Mouse (Mus musculus): ENCODE measurements around the gene H2-M10.2. TPM values are rescaled to one million over a fixed set of nuclear protein-coding genes. Genes with fewer than 3 reads are reported as not detected.
A peak's percentile ranks its signal among the peaks of the same experiment; 100 is the strongest.
"Not testable (repeated sequence)": the region's sequence is repeated elsewhere in the genome, so short reads cannot be mapped to it uniquely, and the experiment has no call there.

The H2-M10.2 gene
- polyA plus RNA-seq, 2 experiments: not detected

DNA sequence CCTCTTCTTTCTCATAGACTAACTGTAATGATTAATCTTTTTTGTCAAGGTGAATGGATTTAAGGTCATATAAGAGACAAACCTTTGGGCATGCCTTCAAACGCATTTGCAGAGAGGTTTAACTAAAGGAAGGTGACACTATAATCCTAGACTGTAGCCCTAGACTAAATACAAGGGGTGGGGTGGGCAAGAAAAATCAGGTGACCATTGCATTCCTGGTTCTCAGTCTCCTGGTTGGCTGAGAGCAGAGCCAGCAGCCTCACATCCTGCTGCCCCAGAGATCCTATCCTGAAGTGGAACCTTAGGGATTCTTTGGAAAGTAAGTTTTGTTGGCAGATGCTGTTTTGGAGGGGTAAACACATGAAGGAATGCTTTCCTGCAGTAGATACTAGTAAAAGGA, 23.0 kb upstream of the H2-M10.2 start:
- H3K4me3 ChIP-seq (ENCODE audit: insufficient read depth in 1 of 2, low read depth in 2 of 2, low read length in 2 of 2): no peak overlapping the region

DNA sequence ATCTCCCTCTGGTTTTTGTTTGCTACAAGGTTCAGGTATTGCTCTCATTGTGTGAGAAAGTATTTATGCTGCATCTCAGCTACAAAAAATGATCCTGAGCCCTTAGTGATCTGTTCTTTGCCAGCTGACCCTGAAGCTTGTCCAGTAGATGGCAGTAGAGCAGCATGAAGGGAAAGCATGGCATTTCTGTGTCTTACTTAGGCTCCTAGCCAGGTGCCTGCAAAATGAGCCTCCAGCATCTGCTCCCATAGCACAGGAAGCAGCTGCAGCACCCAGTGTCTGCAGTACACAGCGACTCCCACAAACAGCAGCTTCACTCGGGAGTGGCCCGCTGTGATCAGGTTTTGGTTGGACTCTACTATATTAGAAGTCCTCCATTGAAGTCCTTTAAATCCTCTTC, 22.6 kb upstream of the H2-M10.2 start:
- H3K4me2 ChIP-seq (ENCODE audit: low read depth); H3K36me3 ChIP-seq (replicated peaks; ENCODE audit: control insufficient read depth, insufficient read depth, low read depth); H3K9me3 ChIP-seq (ENCODE audit: control insufficient read depth, low read length); H3K9ac ChIP-seq (replicated peaks); ATAC-seq (ENCODE audit: insufficient read depth); H3K27ac ChIP-seq; H3K4me1 ChIP-seq (replicated peaks; ENCODE audit: control insufficient read depth in 2 of 2, insufficient read depth in 2 of 2, low read length in 1 of 2); H3K4me3 ChIP-seq (ENCODE audit: insufficient read depth in 1 of 2, low read depth in 2 of 2, low read length in 2 of 2); H3K27me3 ChIP-seq (ENCODE audit: control insufficient read depth, insufficient read depth, low read length): not testable (repeated sequence)
- TF ChIP-seq CTCF (IDR thresholded peaks at IDR 0.05; ENCODE audit: low read depth): peak; percentile 70
- peak in 1 of 3 experiments; percentile 26 for DNase-seq (ENCODE audit: low read depth in 3 of 3, low spot score in 3 of 3)
- 0% methylated on average over 3 of the region's 3 CpGs for WGBS (ENCODE audit: insufficient replicate concordance)

More for the DNA sequence above, 23.0 kb upstream of the H2-M10.2 start:
- Histone ChIP-seq H3K27ac (no peak overlapping the region), H3K4me2 (ENCODE audit: low read depth) (no peak overlapping the region), H3K36me3 (replicated peaks; ENCODE audit: control insufficient read depth, insufficient read depth, low read depth) (no peaks in the 10 kb centered on the region), H3K27me3 (ENCODE audit: control insufficient read depth, insufficient read depth, low read length) (no peaks in the 10 kb centered on the region), H3K4me1 (replicated peaks; ENCODE audit: control insufficient read depth in 2 of 2, insufficient read depth in 2 of 2, low read length in 1 of 2) (no peaks in the 10 kb centered on the region), H3K9ac (replicated peaks) (no peak overlapping the region), H3K9me3 (ENCODE audit: control insufficient read depth, low read length) (no peaks in the 10 kb centered on the region)
- TF ChIP-seq CTCF (IDR thresholded peaks at IDR 0.05; ENCODE audit: low read depth) (no peak), EP300 (IDR thresholded peaks at IDR 0.05; ENCODE audit: low read depth) (no peak)
- DNase-seq (ENCODE audit: low read depth in 3 of 3, low spot score in 3 of 3): no peak
- ATAC-seq (ENCODE audit: insufficient read depth): no peak
- 32% methylated on average over 1 of the region's 1 CpGs for WGBS (ENCODE audit: insufficient replicate concordance)

DNA sequence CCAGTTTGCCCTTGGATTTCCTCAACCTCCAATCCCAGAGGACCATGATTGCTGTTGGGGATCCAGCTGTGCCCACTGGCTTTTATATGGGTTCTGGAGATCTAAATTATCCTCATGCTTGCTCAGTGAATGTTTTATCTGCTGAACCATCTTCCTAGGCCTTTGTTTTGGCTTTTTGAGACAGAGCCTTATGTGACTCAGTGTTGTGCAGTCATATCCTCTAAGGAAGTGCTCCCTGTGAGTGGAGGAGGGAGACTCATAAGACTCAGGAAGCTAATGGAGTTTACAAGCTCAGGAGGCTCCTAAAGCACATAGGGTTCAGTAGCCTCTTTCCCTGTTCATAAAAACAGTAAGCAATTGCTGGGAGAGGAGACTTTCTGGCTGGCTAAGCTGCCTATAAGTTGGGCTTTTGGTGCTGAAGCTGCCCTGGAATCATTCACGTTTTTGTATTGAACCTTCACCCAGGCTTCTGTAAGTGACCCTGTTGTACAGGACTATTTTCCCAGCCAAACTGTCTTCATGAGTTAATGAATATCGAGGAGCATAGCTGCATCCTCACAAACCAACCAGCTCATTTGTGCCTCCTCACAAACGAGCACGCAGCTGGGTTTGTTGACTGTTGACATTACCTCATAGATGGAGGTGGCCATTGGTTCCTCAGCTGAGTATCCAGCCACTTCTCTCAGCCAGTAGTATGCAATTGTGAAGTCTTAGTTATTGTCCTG, 4.6 kb downstream of the H2-M10.2 start:
- DNase-seq (ENCODE audit: low read depth in 3 of 3, low spot score in 3 of 3): no peak
- Histone ChIP-seq H3K27me3 (ENCODE audit: control insufficient read depth, insufficient read depth, low read length) (no peaks in the 10 kb centered on the region), H3K36me3 (replicated peaks; ENCODE audit: control insufficient read depth, insufficient read depth, low read depth) (peaks cover 6% of the 10 kb centered on the region), H3K27ac (no peak overlapping the region), H3K9me3 (ENCODE audit: control insufficient read depth, low read length) (no peaks in the 10 kb centered on the region), H3K9ac (replicated peaks) (no peak overlapping the region), H3K4me3 (ENCODE audit: insufficient read depth in 1 of 2, low read depth in 2 of 2, low read length in 2 of 2) (no peak overlapping the region), H3K4me1 (replicated peaks; ENCODE audit: control insufficient read depth in 2 of 2, insufficient read depth in 2 of 2, low read length in 1 of 2) (no peaks in the 10 kb centered on the region), H3K4me2 (ENCODE audit: low read depth) (no peak overlapping the region)
- WGBS (ENCODE audit: insufficient replicate concordance): 76% methylated on average over 4 of the region's 4 CpGs
- TF ChIP-seq CTCF (IDR thresholded peaks at IDR 0.05; ENCODE audit: low read depth): no peak
- no peak for TF ChIP-seq EP300 (IDR thresholded peaks at IDR 0.05; ENCODE audit: low read depth)
- no peak for ATAC-seq (ENCODE audit: insufficient read depth)

- Histone ChIP-seq H3K9me3 (ENCODE audit: control insufficient read depth, low read length) (no peaks in the 10 kb centered on the region), H3K36me3 (replicated peaks; ENCODE audit: control insufficient read depth, insufficient read depth, low read depth) (peaks cover 9% of the 10 kb centered on the region), H3K27ac (no peak overlapping the region), H3K4me2 (ENCODE audit: low read depth) (no peak overlapping the region), H3K27me3 (ENCODE audit: control insufficient read depth, insufficient read depth, low read length) (no peaks in the 10 kb centered on the region), H3K9ac (replicated peaks) (no peak overlapping the region), H3K4me1 (replicated peaks; ENCODE audit: control insufficient read depth in 2 of 2, insufficient read depth in 2 of 2, low read length in 1 of 2) (peaks cover 12 to 13% of the 10 kb centered on the region in 2 experiments), H3K4me3 (ENCODE audit: insufficient read depth in 1 of 2, low read depth in 2 of 2, low read length in 2 of 2) (no peak overlapping the region)
- no peak for ATAC-seq (ENCODE audit: insufficient read depth)
- WGBS (ENCODE audit: insufficient replicate concordance): 71% methylated on average over 4 of the region's 4 CpGs
- no peak for DNase-seq (ENCODE audit: low read depth in 3 of 3, low spot score in 3 of 3)
- no peak for TF ChIP-seq EP300 (IDR thresholded peaks at IDR 0.05; ENCODE audit: low read depth)
- no peak for TF ChIP-seq CTCF (IDR thresholded peaks at IDR 0.05; ENCODE audit: low read depth)
Observed at GRCm38 (mm10) chr17:36274776-36275175, 11.5 kb downstream of the H2-M10.2 start.

DNA sequence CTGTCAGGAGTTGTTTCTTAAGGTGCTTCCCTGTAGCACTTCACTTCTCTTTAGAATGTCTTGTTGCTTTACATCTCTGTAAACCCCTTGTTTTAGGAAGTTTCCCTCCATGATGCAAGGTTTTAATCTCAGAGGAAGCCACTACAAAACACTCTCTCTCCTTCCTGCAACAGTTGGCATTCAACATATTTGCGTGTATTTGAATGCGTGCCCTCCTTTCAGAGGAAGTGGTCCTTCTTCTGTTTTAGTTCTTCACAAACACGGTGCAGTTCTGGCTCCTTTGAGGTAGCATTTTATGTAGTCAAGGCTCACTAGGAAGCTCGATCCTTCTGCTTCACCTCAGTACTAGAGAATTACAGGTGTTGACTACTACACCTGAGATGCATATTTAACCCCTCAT, 12.5 kb downstream of the H2-M10.2 start:
- H3K27me3 ChIP-seq (ENCODE audit: control insufficient read depth, insufficient read depth, low read length): no peaks in the 10 kb centered on the region
- H3K4me3 ChIP-seq (ENCODE audit: insufficient read depth in 1 of 2, low read depth in 2 of 2, low read length in 2 of 2): no peak overlapping the region
- DNase-seq (ENCODE audit: low read depth in 3 of 3, low spot score in 3 of 3) (no peak), ATAC-seq (ENCODE audit: insufficient read depth) (no peak)
- H3K27ac ChIP-seq: no peak overlapping the region
- H3K4me1 ChIP-seq (replicated peaks; ENCODE audit: control insufficient read depth in 2 of 2, insufficient read depth in 2 of 2, low read length in 1 of 2): peaks cover 12 to 15% of the 10 kb centered on the region in 2 experiments
- no peak for TF ChIP-seq EP300 (IDR thresholded peaks at IDR 0.05; ENCODE audit: low read depth)
- TF ChIP-seq CTCF (IDR thresholded peaks at IDR 0.05; ENCODE audit: low read depth): no peak
- H3K9ac ChIP-seq (replicated peaks): no peak overlapping the region
- H3K9me3 ChIP-seq (ENCODE audit: control insufficient read depth, low read length): no peaks in the 10 kb centered on the region
- peaks cover 9% of the 10 kb centered on the region for H3K36me3 ChIP-seq (replicated peaks; ENCODE audit: control insufficient read depth, insufficient read depth, low read depth)
- no peak overlapping the region for H3K4me2 ChIP-seq (ENCODE audit: low read depth)
- 75% methylated on average over 4 of the region's 4 CpGs for WGBS (ENCODE audit: insufficient replicate concordance)

Data from liver, embryonic 14.5 days (tissue).